ENCODE assay signal across 10 mouse cellular contexts in genomic region chr2:31006434-31006833, GRCm38 (mm10). TPM values are rescaled to one million over a fixed set of nuclear protein-coding genes. Genes with fewer than 3 reads are reported as not detected.
DNase-seq lines count a peak whose midpoint lies in the region; ATAC-seq and TF ChIP-seq lines count a peak whose summit lies in the region.
"Had no signal": no experiment of that assay in that cellular context is flagged by ENCODE, and none has a peak within 500 bp of the region (broad histone marks: within the 10 kb centered on the region; RNA-seq: fewer than 3 reads in every experiment).

No protein-coding gene starts in this region.

- no peaks in the 10 kb centered on the region for H3K4me1 ChIP-seq in thymus, adult 2 months (replicated peaks; ENCODE audit: control insufficient read depth, insufficient read depth, low read length)
- H3K4me1 ChIP-seq in forebrain, embryonic 16.5 days (replicated peaks; ENCODE audit: control insufficient read depth, insufficient read depth, low read length), result no peaks in the 10 kb centered on the region

- peak; percentile 24 for DNase-seq in thymus, adult 2 months
- no peak for DNase-seq in thymus, postnatal 10 days (ENCODE audit: low spot score in 2 of 2)
- peak; percentile 87 for DNase-seq in liver
- DNase-seq in testis, postnatal 10 days (ENCODE audit: low spot score), result peak; percentile 71
- no peak for DNase-seq in left cerebral cortex, adult 18-20 months (ENCODE audit: low spot score in 2 of 2)
- DNase-seq in layer of hippocampus, postnatal 10 days (ENCODE audit: low spot score in 2 of 2), result no peak
- DNase-seq: cerebellum, adult 18-20 months; lung, postnatal 14 days had no signal

- no peak overlapping the region for H3K4me3 ChIP-seq in thymus, adult 2 months (ENCODE audit: control insufficient read depth, insufficient read depth, low read length)
- no peak overlapping the region for H3K4me3 ChIP-seq in forebrain, embryonic 16.5 days (replicated peaks; ENCODE audit: low read length)

- no peak for TF ChIP-seq CTCF in thymus, adult 2 months (IDR thresholded peaks at IDR 0.05; ENCODE audit: borderline replicate concordance, control insufficient read depth, extremely low read depth, insufficient read depth, low read length, poor library complexity)

- no peak for TF ChIP-seq POLR2A in thymus, adult 2 months (IDR thresholded peaks at IDR 0.05; ENCODE audit: control insufficient read depth, extremely low read depth, insufficient read depth, low read length, poor library complexity)

- no peak overlapping the region for H3K4me2 ChIP-seq in forebrain, embryonic 16.5 days (ENCODE audit: low read length)

- no peak overlapping the region for H3K27ac ChIP-seq in thymus, adult 2 months (ENCODE audit: control insufficient read depth, insufficient read depth, low read length)
- H3K27ac ChIP-seq in forebrain, embryonic 16.5 days (ENCODE audit: low read length), result no peak overlapping the region

- WGBS in thymus, adult 2 months, result 58% methylated on average over 5 of the region's 5 CpGs
- 83% methylated on average over 5 of the region's 5 CpGs for WGBS in forebrain, embryonic 16.5 days

- no peaks in the 10 kb centered on the region for H3K27me3 ChIP-seq in thymus, adult 2 months (ENCODE audit: control insufficient read depth, insufficient read depth, low read length)
- no peaks in the 10 kb centered on the region for H3K27me3 ChIP-seq in forebrain, embryonic 16.5 days (replicated peaks; ENCODE audit: control insufficient read depth, insufficient read depth, low read length)

- H3K9me3 ChIP-seq in forebrain, embryonic 16.5 days (ENCODE audit: control insufficient read depth, low read length), result no peaks in the 10 kb centered on the region

- H3K9ac ChIP-seq in forebrain, embryonic 16.5 days (replicated peaks; ENCODE audit: low read depth, low read length), result no peak overlapping the region

- ATAC-seq in erythroid progenitor cell, adult 5-6 weeks (replicated peaks; ENCODE audit: low FRiP score, poor library complexity, severe bottlenecking), result peak; percentile 87
- ATAC-seq in forebrain, embryonic 16.5 days, result no peak

- H3K36me3 ChIP-seq in thymus, adult 2 months (ENCODE audit: control insufficient read depth, insufficient read depth, low read length), result no peaks in the 10 kb centered on the region
- H3K36me3 ChIP-seq in forebrain, embryonic 16.5 days (ENCODE audit: control insufficient read depth, insufficient read depth), result peaks cover 17% of the 10 kb centered on the region

RNA-seq across cellular contexts. Expression of gene Usp20, which starts 24.4 kb away (rescaled TPM):
- polyA plus RNA-seq in thymus, adult 2 months (2012; rRNA removed), result 21.0 and 24.9 TPM in 2 replicates
- total RNA-seq in erythroid progenitor cell, adult 5-6 weeks (2015; ENCODE audit: low replicate concordance), result 5.0 TPM in 1 of 2 replicates, not detected in the other
- 0.64 TPM in 1 of 2 replicates, not detected in the other for total RNA-seq in erythroid progenitor cell, adult 5-6 weeks (2017; ENCODE audit: low replicate concordance)
- 10 to 100 TPM; 69.2 to 81.8 TPM for total RNA-seq in left cerebral cortex, adult 18-20 months (2021)
- 37.6 and 48.8 TPM in 2 replicates for polyA plus RNA-seq in forebrain, embryonic 16.5 days (2015; fragmentation: Nextera tagmentation; extraction: Ambion mirVana)
- total RNA-seq in layer of hippocampus, postnatal 10 days (2021), result 10 to 100 TPM; 73.6 to 74.9 TPM

RNA-seq across cellular contexts. Expression of gene BC005624, which starts 24.4 kb away (rescaled TPM):
- polyA plus RNA-seq in thymus, adult 2 months (2012; rRNA removed), result 29.8 and 37.9 TPM in 2 replicates
- 13.0 and 15.5 TPM in 2 replicates for total RNA-seq in erythroid progenitor cell, adult 5-6 weeks (2015; ENCODE audit: low replicate concordance)
- 17.6 and 30.4 TPM in 2 replicates for total RNA-seq in erythroid progenitor cell, adult 5-6 weeks (2017; ENCODE audit: low replicate concordance)
- total RNA-seq in left cerebral cortex, adult 18-20 months (2021), result 10 to 100 TPM; 68.6 to 71.2 TPM
- polyA plus RNA-seq in forebrain, embryonic 16.5 days (2015; fragmentation: Nextera tagmentation; extraction: Ambion mirVana), result 83.9 and 93.5 TPM in 2 replicates
- 10 to 100 TPM; 49.0 to 52.0 TPM for total RNA-seq in layer of hippocampus, postnatal 10 days (2021)

RNA-seq across cellular contexts. Expression of gene Tor1a, which starts 38.7 kb away (rescaled TPM):
- 61.1 and 65.7 TPM in 2 replicates for polyA plus RNA-seq in thymus, adult 2 months (2012; rRNA removed)
- 15.9 and 24.7 TPM in 2 replicates for total RNA-seq in erythroid progenitor cell, adult 5-6 weeks (2015; ENCODE audit: low replicate concordance)
- total RNA-seq in erythroid progenitor cell, adult 5-6 weeks (2017; ENCODE audit: low replicate concordance), result 42.1 and 45.1 TPM in 2 replicates
- 10 to 100 TPM; 37.3 to 40.0 TPM for total RNA-seq in left cerebral cortex, adult 18-20 months (2021)
- polyA plus RNA-seq in forebrain, embryonic 16.5 days (2015; fragmentation: Nextera tagmentation; extraction: Ambion mirVana), result 105 and 108 TPM in 2 replicates
- 10 to 100 TPM; 44.4 to 52.8 TPM for total RNA-seq in layer of hippocampus, postnatal 10 days (2021)

RNA-seq across cellular contexts. Expression of gene Tor1b, which starts 53.7 kb away (rescaled TPM):
- 35.5 and 41.7 TPM in 2 replicates for polyA plus RNA-seq in thymus, adult 2 months (2012; rRNA removed)
- 18.0 TPM in 2 replicates for total RNA-seq in erythroid progenitor cell, adult 5-6 weeks (2015; ENCODE audit: low replicate concordance)
- total RNA-seq in erythroid progenitor cell, adult 5-6 weeks (2017; ENCODE audit: low replicate concordance), result 17.2 and 25.7 TPM in 2 replicates
- total RNA-seq in left cerebral cortex, adult 18-20 months (2021), result 10 to 100 TPM; 27.4 to 30.2 TPM
- 21.3 and 25.3 TPM in 2 replicates for polyA plus RNA-seq in forebrain, embryonic 16.5 days (2015; fragmentation: Nextera tagmentation; extraction: Ambion mirVana)
- total RNA-seq in layer of hippocampus, postnatal 10 days (2021), result 10 to 100 TPM; 33.3 to 35.2 TPM

Comparison
In these comparisons a context has a peak if more than half of its experiments do, and no peak if none do; other contexts are left out.
1. DNase-seq: peak in thymus, adult 2 months (single experiment), liver (single experiment) and testis, postnatal 10 days (single experiment); none in thymus, postnatal 10 days (0 of 2), left cerebral cortex, adult 18-20 months (0 of 2) and layer of hippocampus, postnatal 10 days (0 of 2).
2. RNA of gene Usp20, which starts 24.4 kb away (total RNA-seq): 69.2 to 81.8 TPM in left cerebral cortex, adult 18-20 months and 73.6 to 74.9 TPM in layer of hippocampus, postnatal 10 days; 0.64 to 5.0 TPM in erythroid progenitor cell, adult 5-6 weeks; every median in the first group is over 10 times any median in the second.